Mouse (Mus musculus) induced T-regulatory cell, adult 2 months (primary cell): ENCODE results near the gene Phf6.
"Not testable (repeated sequence)": the region's sequence is repeated elsewhere in the genome, so short reads cannot be mapped to it uniquely, and the experiment has no call there.

Source experiments
- DNase-seq: peaks from one replicate; pipeline ENCODE4 v3.0.0-alpha.2; 2012; ENCODE audit warnings: low read depth

Gene Phf6

GRCm38 (mm10) chrX:52978576-52978975 lies 66.5 kb downstream of the Phf6 start:
- DNase-seq: no peak

- DNase-seq: no peak
Measured at GRCm38 (mm10) chrX:52981378-52981777, 69.3 kb downstream of the Phf6 start.

- DNase-seq: peak; percentile 90
Measured at GRCm38 (mm10) chrX:52987905-52988783, 76.1 kb downstream of the Phf6 start, which contains the start of gene Hprt. Hprt (plus strand) TSS chrX:52988137.

GRCm38 (mm10) chrX:52994726-52995125 lies 82.7 kb downstream of the Phf6 start:
- not testable (repeated sequence) for DNase-seq

- DNase-seq: peak; percentile 54
Measured at GRCm38 (mm10) chrX:53004887-53005286, 92.8 kb downstream of the Phf6 start.

GRCm38 (mm10) chrX:53006062-53006461 lies 94.0 kb downstream of the Phf6 start:
- DNase-seq: peak; percentile 87
